In genomic region chr4:31861172-31861571, GRCm38 (mm10) we compare ENCODE assay signal across 27 mouse cellular contexts.
"Had no signal": no experiment of that assay in that cellular context is flagged by ENCODE, and none has a peak within 500 bp of the region (broad histone marks: within the 10 kb centered on the region; RNA-seq: fewer than 3 reads in every experiment).

No protein-coding gene starts in this region.

- DNase-seq: cerebellum, adult 8-10 months; cerebellum, adult 9-10 months; cerebellum, adult 9-11 months; cerebellum, postnatal 10 days; cerebellum, postnatal 14 days; cerebellum, postnatal 25 days; cerebellum, postnatal 36 days; embryo, embryonic 11 days; forebrain, postnatal 0 days; gastrocnemius, adult 2 months; gastrocnemius, postnatal 10 days; gastrocnemius, postnatal 14 days; gastrocnemius, postnatal 25 days; heart, adult 11 months; heart, adult 18-20 months; heart, adult 2 months had no signal

- H3K9ac ChIP-seq: embryonic facial prominence, embryonic 12.5 days; embryonic facial prominence, embryonic 13.5 days; embryonic facial prominence, embryonic 15.5 days; forebrain, embryonic 12.5 days; forebrain, embryonic 13.5 days; forebrain, embryonic 15.5 days; forebrain, postnatal 0 days had no signal

- ATAC-seq: forebrain, embryonic 13.5 days; forebrain, embryonic 14.5 days; forebrain, embryonic 15.5 days; forebrain, embryonic 16.5 days; forebrain, postnatal 0 days had no signal

- H3K4me3 ChIP-seq: embryonic facial prominence, embryonic 10.5 days; embryonic facial prominence, embryonic 12.5 days; embryonic facial prominence, embryonic 13.5 days; embryonic facial prominence, embryonic 15.5 days; erythroblast, embryonic 14.5 days; forebrain, embryonic 10.5 days; forebrain, embryonic 12.5 days; forebrain, embryonic 13.5 days; forebrain, embryonic 15.5 days; gastrocnemius, adult 2 months; heart, adult 2 months had no signal

- H3K36me3 ChIP-seq: embryonic facial prominence, embryonic 10.5 days; embryonic facial prominence, embryonic 12.5 days; embryonic facial prominence, embryonic 13.5 days; embryonic facial prominence, embryonic 15.5 days; forebrain, embryonic 10.5 days; forebrain, embryonic 12.5 days; forebrain, embryonic 15.5 days had no signal

- H3K4me1 ChIP-seq: embryonic facial prominence, embryonic 10.5 days; embryonic facial prominence, embryonic 12.5 days; embryonic facial prominence, embryonic 13.5 days; embryonic facial prominence, embryonic 15.5 days; forebrain, embryonic 10.5 days; forebrain, embryonic 12.5 days; forebrain, embryonic 13.5 days; forebrain, embryonic 15.5 days had no signal

- H3K4me2 ChIP-seq: embryonic facial prominence, embryonic 12.5 days; embryonic facial prominence, embryonic 13.5 days; embryonic facial prominence, embryonic 15.5 days; forebrain, embryonic 12.5 days; forebrain, embryonic 13.5 days; forebrain, embryonic 15.5 days had no signal

- H3K9me3 ChIP-seq: embryonic facial prominence, embryonic 10.5 days; embryonic facial prominence, embryonic 12.5 days; embryonic facial prominence, embryonic 13.5 days; embryonic facial prominence, embryonic 15.5 days; forebrain, embryonic 10.5 days; forebrain, embryonic 12.5 days; forebrain, embryonic 13.5 days; forebrain, embryonic 15.5 days had no signal

- H3K27ac ChIP-seq: embryonic facial prominence, embryonic 10.5 days; embryonic facial prominence, embryonic 12.5 days; embryonic facial prominence, embryonic 13.5 days; embryonic facial prominence, embryonic 15.5 days; forebrain, embryonic 10.5 days; forebrain, embryonic 12.5 days; forebrain, embryonic 13.5 days; forebrain, embryonic 15.5 days; gastrocnemius, adult 2 months; heart, adult 2 months had no signal

- H3K27me3 ChIP-seq: embryonic facial prominence, embryonic 12.5 days; embryonic facial prominence, embryonic 13.5 days; embryonic facial prominence, embryonic 15.5 days; forebrain, embryonic 12.5 days; forebrain, embryonic 13.5 days; forebrain, embryonic 15.5 days had no signal
